Mouse (Mus musculus) limb, embryonic 14.5 days (tissue): ENCODE data around the gene Trpm4. TPM values are rescaled to one million over a fixed set of nuclear protein-coding genes. Genes with fewer than 3 reads are reported as not detected.

Experiments
- ATAC-seq: fragments of 200-750 bp; cut with Nextera tagmentation; 2 replicates; pipeline ENCODE4 v1.8.0; 2017; ENCODE audit warnings: low read depth, moderate number of reproducible peaks, moderate TSS enrichment; ENCODE audit not compliant: low FRiP score
- DNase-seq: peaks from one replicate; pipeline ENCODE4 v3.0.0-alpha.2; 2015; ENCODE audit warnings: low spot score
- H3K27ac ChIP-seq: fragments of 300-500 bp; sonication (generic); replicated peaks from 2 replicates; pipeline ENCODE4 v1.5.1; 2014; ENCODE audit warnings: low read depth, mild to moderate bottlenecking, low read length, moderate library complexity, mixed read lengths
- H3K27me3 ChIP-seq: fragments of 300-500 bp; sonication (generic); 2 replicates; pipeline ENCODE4 v1.6.1; 2014; ENCODE audit warnings: low read length, mixed read lengths; ENCODE audit not compliant: control insufficient read depth, insufficient read depth
- H3K36me3 ChIP-seq: fragments of 300-500 bp; sonication (generic); 2 replicates; pipeline ENCODE4 v1.6.1; 2014; ENCODE audit warnings: mild to moderate bottlenecking, low read length, moderate library complexity, mixed read lengths; ENCODE audit not compliant: control insufficient read depth, insufficient read depth
- H3K4me1 ChIP-seq: fragments of 300-500 bp; sonication (generic); 2 replicates; pipeline ENCODE4 v1.6.1; 2014; ENCODE audit warnings: antibody characterized with exemption, low read length, mixed read lengths; ENCODE audit not compliant: control insufficient read depth, insufficient read depth
- H3K4me2 ChIP-seq: fragments of 300-500 bp; sonication (generic); replicated peaks from 2 replicates; pipeline ENCODE4 v1.6.1; 2014; ENCODE audit warnings: low read depth, mild to moderate bottlenecking, low read length, moderate library complexity; ENCODE audit not compliant: severe bottlenecking
- H3K4me3 ChIP-seq: fragments of 300-500 bp; sonication (generic); replicated peaks from 2 replicates; pipeline ENCODE4 v1.5.1; 2014; ENCODE audit warnings: low read length
- H3K9ac ChIP-seq: fragments of 300-500 bp; sonication (generic); 2 replicates; pipeline ENCODE4 v1.6.1; 2014; ENCODE audit warnings: mild to moderate bottlenecking, low read depth, low read length, moderate library complexity; ENCODE audit not compliant: severe bottlenecking
- H3K9me3 ChIP-seq: fragments of 300-500 bp; sonication (generic); 2 replicates; pipeline ENCODE4 v1.6.1; 2016; ENCODE audit warnings: low read length; ENCODE audit not compliant: control insufficient read depth
- POLR2A ChIP-seq: fragments of 200-500 bp; IDR thresholded peaks from 2 replicates; pipeline ENCODE4 v1.8.0; 2012; ENCODE audit warnings: inconsistent platforms, mild to moderate bottlenecking, moderate library complexity, borderline replicate concordance; ENCODE audit not compliant: insufficient read depth, insufficient read length; ENCODE audit errors: extremely low read depth
- WGBS: fragments of 180-500 bp; shearing (Covaris S2); extraction: QIAGEN DNeasy Blood & Tissue Kit; methylation state at CpG from one replicate; pipeline ENCODE4 v1.1.7; 2014; 5-methylcytosine and 5-hydroxymethylcytosine counted together
- polyA plus RNA-seq, 2 experiments: library from polyadenylated mRNA; depleted of rRNA in 1 of 2; stranded (reverse) in 1 of 2; unstranded in 1 of 2; fragments of >200 nt; fragmentation: Nextera tagmentation in 1 of 2; extraction: Ambion mirVana in 1 of 2; gene quantifications; 2 replicates each; pipeline versions ENCODE4 v1.2.1 to v1.2.3; 2012 to 2014

The Trpm4 gene
- polyA plus RNA-seq, 2 experiments = 15.8 to 42.6 TPM

DNA sequence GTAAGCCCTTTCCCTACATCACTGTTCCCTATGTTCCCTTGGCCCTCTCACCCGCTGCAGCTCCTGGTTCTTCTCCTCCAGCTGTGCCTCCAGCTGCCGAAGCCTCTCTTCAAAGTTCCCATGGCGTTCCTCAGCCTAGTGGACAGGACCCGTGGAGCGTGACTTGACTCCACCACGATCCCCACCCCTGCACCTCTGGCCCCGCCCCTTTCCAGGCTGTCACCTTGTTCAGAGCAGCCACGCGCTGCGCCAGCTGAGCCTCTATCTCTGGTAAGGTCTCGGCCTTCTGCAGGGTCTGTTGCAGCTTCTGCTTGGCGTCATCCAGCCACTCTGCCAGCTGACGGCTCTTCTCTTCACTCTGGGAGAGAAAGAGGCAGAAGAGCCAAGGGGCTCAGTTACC, 22.5 kb upstream of the Trpm4 start:
- H3K36me3 ChIP-seq = 0 out of 2 replicates have a peak, but pooled peaks cover 3% of the 10 kb centered on the region
- no peak for DNase-seq
- WGBS = 61% methylated on average over 13 of the region's 13 CpGs

DNA sequence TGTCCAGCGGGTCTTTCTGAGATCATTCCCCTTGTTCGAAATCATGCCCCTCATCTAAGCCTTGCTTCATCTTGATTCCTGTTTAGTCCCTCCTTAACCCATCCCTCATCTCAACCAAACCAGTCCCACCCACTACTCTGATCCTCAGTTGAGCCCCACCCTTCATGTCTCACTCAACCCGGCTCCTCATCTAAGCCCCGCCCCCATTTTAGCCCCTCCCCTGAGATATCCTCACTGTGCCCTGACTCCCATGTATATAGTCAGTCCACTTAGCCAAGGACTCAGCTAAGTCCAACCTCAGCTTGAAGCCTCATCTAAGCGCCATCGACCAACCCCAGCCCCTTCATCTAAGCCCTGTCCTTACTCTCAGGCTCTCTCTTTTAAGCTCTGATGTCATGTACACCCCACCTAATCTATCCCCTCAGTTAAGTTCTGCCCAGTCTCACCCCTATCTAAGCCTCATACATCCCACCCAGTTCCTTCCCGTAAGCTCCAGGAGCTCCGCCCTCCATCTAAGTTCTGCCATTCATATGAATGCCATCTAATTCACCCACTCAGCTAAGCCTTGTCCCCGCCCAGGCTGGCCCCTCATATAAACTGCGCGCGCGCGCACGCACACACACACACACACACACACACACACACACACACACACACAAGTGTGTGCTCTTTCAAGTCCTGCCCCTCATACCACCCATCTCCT, 21.9 kb upstream of the Trpm4 start:
- Histone ChIP-seq H3K9me3 (no peaks in the 10 kb centered on the region), H3K27me3 (0 out of 2 replicates have a peak, but pooled peaks cover 6% of the 10 kb centered on the region), H3K4me2 (no peak overlapping the region), H3K4me3 (no peak overlapping the region), H3K27ac (no peak overlapping the region), H3K9ac (no peak overlapping the region), H3K4me1 (no peaks in the 10 kb centered on the region), H3K36me3 (0 out of 2 replicates have a peak, but pooled peaks cover 3% of the 10 kb centered on the region)
- no peak for DNase-seq
- no peak for TF ChIP-seq POLR2A
- no peak for ATAC-seq
- WGBS = 76% methylated on average over 15 of the region's 15 CpGs

More for the DNA sequence above, 22.5 kb upstream of the Trpm4 start:
- Histone ChIP-seq H3K27me3 (peaks cover 12% of the 10 kb centered on the region), H3K4me3 (no peak overlapping the region), H3K4me2 (no peak overlapping the region), H3K27ac (no peak overlapping the region), H3K9ac (no peak overlapping the region), H3K4me1 (no peaks in the 10 kb centered on the region), H3K9me3 (no peaks in the 10 kb centered on the region)
- no peak for TF ChIP-seq POLR2A
- ATAC-seq = no peak

DNA sequence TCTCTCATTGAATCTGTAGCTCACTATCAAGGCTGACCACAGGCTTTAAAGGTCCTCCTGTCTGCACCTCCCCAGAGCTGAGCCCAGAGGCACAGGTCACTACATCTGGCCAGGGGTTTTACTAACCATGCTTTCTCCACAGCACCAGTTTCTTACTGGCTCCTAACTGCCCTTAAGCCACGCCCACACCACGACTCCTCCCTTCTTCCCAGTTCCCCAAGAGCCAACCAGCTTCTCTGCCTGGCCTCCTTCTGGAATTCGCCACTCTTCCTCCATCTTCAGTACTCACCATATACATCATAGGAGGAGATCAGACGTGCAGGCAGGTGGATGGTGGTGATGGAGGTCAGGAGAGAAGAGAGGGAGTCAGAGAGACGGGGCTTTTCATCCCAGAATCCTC, 19.5 kb upstream of the Trpm4 start:
- Histone ChIP-seq H3K4me1 (no peaks in the 10 kb centered on the region), H3K9me3 (no peaks in the 10 kb centered on the region), H3K4me3 (no peak overlapping the region), H3K9ac (no peak overlapping the region), H3K4me2 (no peak overlapping the region), H3K27ac (no peak overlapping the region), H3K36me3 (0 out of 2 replicates have a peak, but pooled peaks cover 3% of the 10 kb centered on the region), H3K27me3 (no peaks in the 10 kb centered on the region)
- TF ChIP-seq POLR2A = no peak
- WGBS = 10% methylated on average over 5 of the region's 5 CpGs
- DNase-seq (no peak), ATAC-seq (no peak)

DNA sequence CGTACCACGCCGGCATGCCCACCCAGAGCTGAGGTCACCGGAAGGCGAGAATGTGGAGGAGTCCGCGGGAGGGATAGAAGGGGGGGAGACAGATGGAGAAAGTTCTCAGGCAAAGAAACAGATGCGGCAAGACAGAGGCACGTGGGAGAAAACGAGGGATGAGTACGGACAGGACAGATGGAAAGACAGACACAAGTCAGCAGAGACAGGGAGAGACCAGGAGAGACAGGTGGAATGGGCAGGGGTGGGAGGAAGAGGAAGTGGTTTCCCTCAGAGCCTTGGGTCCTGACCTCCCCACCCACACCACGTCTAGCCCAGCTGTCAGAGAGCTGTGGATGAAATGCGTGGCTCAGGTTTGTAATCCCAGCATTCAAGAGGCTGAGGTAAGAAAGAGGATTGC, 13.3 kb upstream of the Trpm4 start:
- no peak overlapping the region for H3K27ac ChIP-seq
- H3K27me3 ChIP-seq = no peaks in the 10 kb centered on the region
- TF ChIP-seq POLR2A = no peak
- H3K4me2 ChIP-seq = no peak overlapping the region
- H3K9ac ChIP-seq = no peak overlapping the region
- DNase-seq (no peak), ATAC-seq (no peak)
- WGBS = 76% methylated on average over 13 of the region's 13 CpGs
- no peak overlapping the region for H3K4me3 ChIP-seq
- no peaks in the 10 kb centered on the region for H3K9me3 ChIP-seq
- H3K4me1 ChIP-seq = no peaks in the 10 kb centered on the region
- H3K36me3 ChIP-seq = no peaks in the 10 kb centered on the region

DNA sequence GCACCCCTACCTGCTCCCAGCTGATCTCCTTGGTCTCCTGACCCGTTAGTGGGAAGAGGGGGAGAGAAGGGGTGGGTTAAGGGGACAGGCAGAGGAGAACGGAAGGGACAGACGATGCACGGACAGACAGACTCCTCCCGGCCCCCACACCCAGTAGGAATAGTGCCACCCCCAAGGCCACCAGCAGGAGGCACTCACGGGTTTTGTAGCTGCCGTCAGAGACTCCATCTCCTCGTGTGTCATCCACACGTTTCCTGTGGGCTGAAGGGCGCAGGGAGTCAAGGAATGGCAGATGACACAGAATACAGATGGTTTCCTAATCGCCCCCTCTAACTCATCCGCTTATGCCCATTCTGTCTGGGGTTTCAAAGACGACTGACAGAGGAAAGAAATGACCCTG, 10.0 kb upstream of the Trpm4 start:
- ATAC-seq = no peak
- Histone ChIP-seq H3K36me3 (no peaks in the 10 kb centered on the region), H3K27me3 (no peaks in the 10 kb centered on the region), H3K4me3 (no peak overlapping the region), H3K27ac (no peak overlapping the region), H3K9me3 (no peaks in the 10 kb centered on the region), H3K4me2 (no peak overlapping the region), H3K4me1 (peaks cover 22% of the 10 kb centered on the region), H3K9ac (no peak overlapping the region)
- DNase-seq = no peak
- WGBS = 30% methylated on average over 13 of the region's 13 CpGs
- no peak for TF ChIP-seq POLR2A

DNA sequence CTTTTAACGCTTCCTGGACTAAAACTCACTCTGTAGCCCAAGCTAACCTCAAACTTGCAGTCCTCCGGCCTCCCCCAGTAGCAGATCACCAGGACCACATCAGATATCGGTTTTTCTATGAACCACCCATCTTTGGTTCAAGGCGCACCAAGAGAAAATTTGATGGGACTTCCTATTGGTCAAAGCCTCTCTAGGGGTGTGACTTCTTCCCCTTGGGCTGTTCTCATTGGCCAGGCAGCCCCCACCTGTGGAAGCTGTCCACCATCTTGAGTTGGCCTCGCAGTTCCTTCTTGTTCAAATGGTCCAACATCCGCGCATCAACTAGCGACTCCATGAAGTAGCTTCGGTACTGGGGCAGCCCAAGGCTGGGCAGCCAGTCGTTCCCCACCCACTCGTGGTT, 8.5 kb upstream of the Trpm4 start:
- WGBS = 91% methylated on average over 11 of the region's 11 CpGs
- Histone ChIP-seq H3K4me3 (no peak overlapping the region), H3K27ac (no peak overlapping the region), H3K27me3 (no peaks in the 10 kb centered on the region), H3K9me3 (no peaks in the 10 kb centered on the region), H3K36me3 (no peaks in the 10 kb centered on the region), H3K4me1 (peaks cover 32% of the 10 kb centered on the region), H3K9ac (no peak overlapping the region), H3K4me2 (no peak overlapping the region)
- no peak for TF ChIP-seq POLR2A
- ATAC-seq (no peak), DNase-seq (no peak)
